Mouse (Mus musculus) G1E (cell line): ENCODE measurements around the gene Pard3b. TPM values are rescaled to one million over a fixed set of nuclear protein-coding genes. Genes with fewer than 3 reads are reported as not detected.

Experiments used
- ATAC-seq: 2 replicates; pipeline ENCODE4 v1.8.0; 2016; ENCODE audit warnings: mild to moderate bottlenecking; ENCODE audit not compliant: insufficient number of reproducible peaks, poor library complexity, low FRiP score, severe bottlenecking; ENCODE audit errors: extremely low read depth
- DNase-seq: peaks from one replicate; pipeline ENCODE4 v3.0.0; 2012; ENCODE audit warnings: low spot score
- H3K27me3 ChIP-seq: 2 replicates; pipeline ENCODE4 v1.6.1; 2012; ENCODE audit warnings: mild to moderate bottlenecking, low read length, inconsistent platforms; ENCODE audit not compliant: insufficient read depth
- H3K36me3 ChIP-seq: replicated peaks from 2 replicates; pipeline ENCODE3; 2012; ENCODE audit warnings: mild to moderate bottlenecking, inconsistent platforms
- H3K4me1 ChIP-seq: 2 replicates; pipeline ENCODE4 v1.6.1; 2012; ENCODE audit warnings: low read depth, low read length, inconsistent platforms, mixed read lengths; ENCODE audit not compliant: insufficient read depth
- H3K4me3 ChIP-seq: 2 replicates; pipeline ENCODE4 v1.5.1; 2012; ENCODE audit warnings: low read depth, mild to moderate bottlenecking, inconsistent platforms, low read length, moderate library complexity, mixed read lengths
- H3K9me3 ChIP-seq: replicated peaks from 2 replicates; pipeline ENCODE4 v1.6.1; 2012; ENCODE audit warnings: inconsistent platforms
- CTCF ChIP-seq: IDR thresholded peaks from 2 replicates; pipeline ENCODE4 v1.5.1; 2012; ENCODE audit warnings: low read depth, low read length, inconsistent platforms, mixed read lengths
- GATA1 ChIP-seq: IDR thresholded peaks from 2 replicates; pipeline ENCODE4 v1.6.1; 2012; ENCODE audit warnings: borderline replicate concordance, low read length, inconsistent platforms, mixed read lengths
- GATA2 ChIP-seq: IDR thresholded peaks from 2 replicates; pipeline ENCODE4 v1.6.1; 2012; ENCODE audit warnings: low read depth, low read length, inconsistent platforms, borderline replicate concordance
- POLR2AphosphoS5 ChIP-seq: IDR thresholded peaks from 2 replicates; pipeline ENCODE4 v1.6.1; 2012; ENCODE audit warnings: low read depth, low read length, inconsistent platforms; ENCODE audit not compliant: insufficient replicate concordance
- TAL1 ChIP-seq: conservative IDR thresholded peaks from 2 replicates; pipeline ENCODE4 v1.6.1; 2012; ENCODE audit warnings: low read depth, low read length, inconsistent platforms, mixed read lengths
- polyA plus RNA-seq: library from polyadenylated mRNA; stranded (reverse); fragments of >175 nt; gene quantifications from 2 replicates; pipeline ENCODE4 v1.2.3, GENCODE M21; 2012
- total RNA-seq, 2 experiments: library from RNA; stranded (forward) in 1 of 2; stranded (reverse) in 1 of 2; fragments of 200-1000 nt in 1 of 2; fragments of >200 nt in 1 of 2; fragmentation: Nextera tagmentation in 1 of 2; gene quantifications; 2 replicates each; pipeline ENCODE4 v1.2.3; 2014 to 2017

Pard3b gene
- total and polyA plus RNA-seq, 3 experiments, result 0.33 TPM; not detected in 2

DNA sequence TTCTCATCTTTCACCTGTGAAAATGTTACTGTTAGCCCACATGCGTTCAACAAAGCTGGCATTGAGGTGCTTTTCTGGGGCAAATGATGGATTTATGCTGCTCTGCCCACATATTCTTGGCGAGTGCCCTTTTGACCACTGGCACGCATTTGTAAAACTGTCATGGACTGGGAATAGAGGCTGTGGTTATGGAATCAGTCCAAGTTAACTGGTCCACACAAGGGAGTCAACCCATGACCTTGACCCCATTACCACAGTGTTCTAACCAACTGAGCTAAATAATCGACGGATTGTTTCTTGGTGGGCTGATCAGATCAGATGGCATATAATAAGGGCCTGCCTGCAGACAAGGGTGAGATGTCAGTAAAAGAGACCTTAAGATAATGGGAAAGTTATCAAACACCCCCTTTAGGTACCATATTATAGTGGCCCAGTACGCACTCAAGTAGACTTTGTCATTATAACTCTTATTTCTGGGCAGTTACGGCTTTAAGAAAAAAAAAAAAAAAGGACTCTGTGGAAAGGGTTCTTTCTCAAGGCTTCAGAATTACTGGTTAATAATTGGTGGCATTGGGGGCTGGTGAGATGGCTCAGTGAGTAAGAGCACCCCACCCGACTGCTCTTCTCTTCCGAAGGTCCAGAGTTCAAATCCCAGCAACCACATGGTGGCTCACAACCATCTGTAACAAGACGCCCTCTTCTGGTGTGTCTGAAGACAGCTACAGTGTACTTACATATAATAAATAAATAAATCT, 784.4 kb downstream of the Pard3b start:
- no peak overlapping the region for H3K4me3 ChIP-seq

DNA sequence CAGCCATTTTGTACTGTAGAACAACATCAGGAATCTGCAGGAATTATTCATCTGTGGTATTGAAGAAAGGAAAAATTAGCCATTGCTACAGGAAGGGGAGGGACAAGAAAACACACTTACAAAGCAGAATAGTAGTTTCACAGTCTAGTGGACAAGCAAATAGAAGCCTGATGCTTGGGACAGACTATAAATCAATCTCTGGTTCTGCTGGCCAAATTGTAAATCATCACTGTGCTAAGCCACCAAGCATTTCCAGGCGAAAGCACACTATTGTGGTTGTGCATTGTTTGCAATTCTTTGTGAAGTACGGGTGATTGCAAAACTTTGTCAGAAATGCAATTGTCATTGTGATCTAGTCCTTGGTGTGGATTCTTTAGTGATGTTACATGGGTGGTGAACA, 786.7 kb downstream of the Pard3b start:
- ATAC-seq (no peak), DNase-seq (no peak)
- Histone ChIP-seq H3K9me3 (no peaks in the 10 kb centered on the region), H3K4me3 (no peak overlapping the region), H3K4me1 (no peaks in the 10 kb centered on the region), H3K36me3 (no peaks in the 10 kb centered on the region), H3K27me3 (peaks cover 8% of the 10 kb centered on the region)
- TF ChIP-seq GATA1 (no peak), POLR2AphosphoS5 (no peak), TAL1 (no peak), GATA2 (no peak), CTCF (no peak)

More for the DNA sequence above, 784.4 kb downstream of the Pard3b start:
- H3K4me1 ChIP-seq, result no peaks in the 10 kb centered on the region
- peaks cover 5% of the 10 kb centered on the region; the same call in 1 of the 2 replicates for H3K27me3 ChIP-seq
- ATAC-seq (no peak), DNase-seq (no peak)
- H3K36me3 ChIP-seq, result no peaks in the 10 kb centered on the region
- no peak for TF ChIP-seq GATA2
- TF ChIP-seq TAL1, result no peak
- no peak for TF ChIP-seq CTCF
- no peak for TF ChIP-seq POLR2AphosphoS5
- TF ChIP-seq GATA1, result no peak
- H3K9me3 ChIP-seq, result no peaks in the 10 kb centered on the region

DNA sequence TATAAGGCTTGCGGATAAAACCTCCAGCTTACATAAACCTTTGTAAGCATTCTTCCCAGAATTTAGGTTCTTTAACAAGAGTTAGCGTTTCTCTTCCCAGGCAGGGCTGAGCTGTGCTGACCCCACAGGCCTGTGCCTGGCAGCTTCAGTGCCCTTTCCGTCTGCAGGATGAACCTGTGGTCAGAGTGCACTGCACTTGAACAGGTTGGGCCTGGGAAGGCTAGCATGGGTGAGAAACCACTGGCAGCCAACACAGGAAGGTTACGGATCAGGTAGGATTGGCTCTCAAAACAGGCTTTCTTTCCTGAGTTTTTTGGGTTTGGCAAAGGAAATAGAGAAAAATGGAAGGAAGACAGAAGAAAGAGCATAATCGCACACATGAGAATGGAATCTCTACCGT, 790.1 kb downstream of the Pard3b start:
- Histone ChIP-seq H3K4me1 (no peaks in the 10 kb centered on the region), H3K9me3 (no peaks in the 10 kb centered on the region), H3K36me3 (no peaks in the 10 kb centered on the region), H3K4me3 (no peak overlapping the region), H3K27me3 (peaks cover 8% of the 10 kb centered on the region)
- DNase-seq (no peak), ATAC-seq (no peak)
- no peak for TF ChIP-seq POLR2AphosphoS5

DNA sequence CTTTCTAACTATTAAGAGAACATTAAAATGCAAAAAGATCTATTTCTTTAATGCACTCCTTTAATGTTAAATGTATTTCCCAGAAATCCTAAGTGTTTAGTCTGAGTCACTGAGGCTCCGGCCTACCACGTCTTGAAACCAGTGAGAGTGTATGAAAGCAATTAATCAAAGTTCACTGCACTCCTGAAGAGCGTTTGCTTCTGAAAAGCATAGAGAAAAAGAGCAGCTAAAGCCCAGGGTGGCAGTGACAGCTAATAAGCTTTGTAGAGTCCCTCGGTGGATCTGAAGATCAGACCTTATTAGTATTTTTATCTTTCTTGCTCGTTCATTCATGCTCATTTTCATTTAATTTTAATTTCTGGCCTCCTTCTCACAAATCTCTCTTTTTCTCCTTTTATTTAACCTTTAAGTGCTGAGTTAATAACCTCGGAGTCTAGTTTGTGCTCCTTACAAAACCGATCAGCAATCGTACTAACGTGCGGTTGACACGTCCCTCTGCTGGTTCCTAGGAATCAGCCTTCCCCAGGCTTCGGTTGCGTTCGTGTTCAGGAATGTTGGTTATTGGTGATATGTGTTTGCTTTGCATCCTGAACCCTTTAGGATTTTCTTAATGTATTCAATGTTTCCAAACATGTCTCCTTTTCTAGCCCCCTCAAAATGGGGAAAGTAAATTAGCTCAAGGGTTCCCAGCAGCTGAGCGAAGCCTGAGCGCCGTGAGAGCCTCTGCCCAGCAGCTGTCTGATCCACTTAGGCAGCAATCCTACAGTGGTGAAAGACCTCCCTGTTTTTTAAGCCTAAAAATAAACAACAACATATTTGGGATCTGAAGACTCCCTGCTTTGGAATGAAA, 790.9 kb downstream of the Pard3b start:
- DNase-seq (no peak), ATAC-seq (no peak)
- H3K36me3 ChIP-seq, result no peaks in the 10 kb centered on the region
- peaks cover 13% of the 10 kb centered on the region for H3K27me3 ChIP-seq
- TF ChIP-seq CTCF, result no peak
- TF ChIP-seq GATA1, result no peak
- no peak for TF ChIP-seq TAL1
- TF ChIP-seq POLR2AphosphoS5, result no peak
- TF ChIP-seq GATA2, result no peak
- no peaks in the 10 kb centered on the region for H3K4me1 ChIP-seq
- H3K4me3 ChIP-seq, result no peak overlapping the region
- no peaks in the 10 kb centered on the region for H3K9me3 ChIP-seq

DNA sequence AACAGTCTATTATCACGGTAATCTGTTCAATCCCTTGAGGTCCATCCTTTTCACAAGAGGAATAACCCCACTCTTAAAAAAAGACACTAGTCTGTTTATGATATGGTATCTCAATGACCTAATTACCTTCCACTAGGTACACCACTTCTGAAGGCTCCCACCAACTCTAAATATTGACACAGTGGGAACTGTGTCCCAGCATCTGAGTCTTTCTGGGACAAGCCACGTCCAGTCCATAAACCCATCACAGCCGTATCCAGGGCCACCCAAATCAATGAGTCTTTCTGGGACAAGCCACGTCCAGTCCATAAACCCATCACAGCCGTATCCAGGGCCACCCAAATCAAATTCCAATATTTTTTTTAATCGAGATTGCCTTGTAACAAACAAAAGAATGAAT, 792.4 kb downstream of the Pard3b start:
- peaks cover 2% of the 10 kb centered on the region; the same call in 1 of the 2 replicates for H3K4me1 ChIP-seq
- no peak for TF ChIP-seq POLR2AphosphoS5
- no peak for TF ChIP-seq GATA2
- no peak for TF ChIP-seq GATA1
- no peak for TF ChIP-seq CTCF
- TF ChIP-seq TAL1, result no peak

DNA sequence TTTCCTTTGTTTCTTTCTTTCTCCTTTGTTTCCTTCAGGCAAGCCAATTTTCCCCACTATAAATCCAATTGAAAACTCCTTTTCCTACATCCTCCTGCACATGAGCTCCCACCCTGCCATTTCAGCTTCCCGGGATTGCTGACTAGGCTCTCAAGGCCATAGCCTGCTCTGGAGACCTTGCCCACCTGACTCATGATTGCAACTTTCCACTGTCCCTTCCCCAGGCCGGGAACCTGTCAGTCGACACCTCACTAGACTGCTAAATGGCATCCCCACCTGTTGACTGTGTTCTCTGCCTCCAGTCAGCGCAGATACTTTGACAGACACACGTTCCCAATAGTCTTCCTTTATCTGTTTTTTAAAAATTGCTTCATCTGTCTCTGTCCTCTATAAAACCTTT, 795.3 kb downstream of the Pard3b start:
- Histone ChIP-seq H3K36me3 (no peaks in the 10 kb centered on the region), H3K9me3 (no peaks in the 10 kb centered on the region), H3K27me3 (peaks cover 12% of the 10 kb centered on the region; the same call in 1 of the 2 replicates), H3K4me3 (no peak overlapping the region), H3K4me1 (peaks cover 2% of the 10 kb centered on the region; the same call in 1 of the 2 replicates)
- TF ChIP-seq GATA1 (no peak), CTCF (no peak), TAL1 (no peak), GATA2 (no peak), POLR2AphosphoS5 (no peak)
- DNase-seq (no peak), ATAC-seq (no peak)

More for the DNA sequence above, 792.4 kb downstream of the Pard3b start:
- Histone ChIP-seq H3K27me3 (peaks cover 15% of the 10 kb centered on the region; the same call in 1 of the 2 replicates), H3K9me3 (no peaks in the 10 kb centered on the region), H3K4me3 (no peak overlapping the region), H3K36me3 (no peaks in the 10 kb centered on the region)
- no peak for DNase-seq
- ATAC-seq, result no peak
